Mouse (Mus musculus): ENCODE measurements around the gene Rcor2.

GRCm38 (mm10) chr19:7309738-7310330, 42.7 kb downstream of the Rcor2 start:
- TF ChIP-seq CTCF (IDR thresholded peaks at IDR 0.05; ENCODE audit: control insufficient read depth, insufficient read depth, low read length) (no peak), POLR2A (IDR thresholded peaks at IDR 0.05; ENCODE audit: borderline replicate concordance, control insufficient read depth, low read depth, low read length) (no peak)

Data from bone marrow, adult 2 months (tissue).